Mouse (Mus musculus) E14TG2a.4 (cell line): ENCODE results near the gene Hltf.

Experiments
- CTCF ChIP-seq: conservative IDR thresholded peaks from 2 replicates; pipeline ENCODE4 v1.5.1; 2014; ENCODE audit warnings: low read length
- POU5F1 ChIP-seq: IDR thresholded peaks from 2 replicates; pipeline ENCODE4 v1.6.1; 2014; ENCODE audit warnings: low read length, borderline replicate concordance

DNA sequence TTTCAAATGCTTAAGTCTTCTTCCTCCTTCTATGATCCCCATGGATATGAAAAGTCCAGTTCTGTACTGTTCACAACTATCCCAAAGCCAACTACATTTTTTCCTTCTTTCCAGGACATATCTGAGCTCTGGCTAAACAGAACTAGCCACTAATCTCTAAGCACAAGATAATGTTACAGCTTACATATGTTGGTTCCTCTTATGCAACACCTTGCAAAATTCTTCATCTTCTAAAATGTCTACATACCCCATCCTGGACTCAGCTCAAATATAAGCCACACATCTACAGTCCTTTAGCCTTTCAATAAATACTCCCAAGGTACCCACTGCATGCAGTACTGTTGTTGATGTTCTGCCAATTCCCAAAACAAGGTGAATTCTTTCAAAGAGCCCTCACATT, 31.1 kb upstream of the Hltf start:
- TF ChIP-seq CTCF (no peak), POU5F1 (no peak)
